Mouse (Mus musculus) thymus, adult 18-20 months (tissue): Measurements from ENCODE around the gene Rnaseh1.
A peak's percentile ranks its signal among the peaks of the same experiment; 100 is the strongest.

Source experiments
- DNase-seq, 2 experiments: peaks; one replicate each; pipeline ENCODE4 v3.0.0; 2022; ENCODE audit warnings: mixed read lengths in 2 of 2

Rnaseh1 gene

GRCm38 (mm10) chr12:28674038-28674720 lies 24.8 kb downstream of the Rnaseh1 start:
- no peak for DNase-seq

- peak; percentile 76 to 80 for DNase-seq
Measured at GRCm38 (mm10) chr12:28675121-28675924, 25.9 kb downstream of the Rnaseh1 start, which contains the start of gene Adi1. Gene Adi1, plus strand, starts transcription at chr12:28675231.

GRCm38 (mm10) chr12:28675925-28676209 lies 26.5 kb downstream of the Rnaseh1 start:
- no peak for DNase-seq

GRCm38 (mm10) chr12:28684674-28685073 lies 35.3 kb downstream of the Rnaseh1 start:
- no peak for DNase-seq

- DNase-seq: no peak
Measured at GRCm38 (mm10) chr12:28685771-28686170, 36.4 kb downstream of the Rnaseh1 start.

GRCm38 (mm10) chr12:28686199-28686879 lies 36.9 kb downstream of the Rnaseh1 start:
- DNase-seq: no peak

GRCm38 (mm10) chr12:28688996-28689395 lies 39.6 kb downstream of the Rnaseh1 start:
- DNase-seq: no peak

GRCm38 (mm10) chr12:28690730-28691129 lies 41.3 kb downstream of the Rnaseh1 start:
- DNase-seq: no peak

- DNase-seq: no peak
Measured at GRCm38 (mm10) chr12:28693738-28694137, 44.3 kb downstream of the Rnaseh1 start.

- DNase-seq: no peak
Measured at GRCm38 (mm10) chr12:28694231-28694630, 44.8 kb downstream of the Rnaseh1 start.

- no peak for DNase-seq
Measured at GRCm38 (mm10) chr12:28694776-28695175, 45.4 kb downstream of the Rnaseh1 start.

- no peak for DNase-seq
Measured at GRCm38 (mm10) chr12:28697821-28698595, 48.6 kb downstream of the Rnaseh1 start.

GRCm38 (mm10) chr12:28699086-28699485 lies 49.7 kb downstream of the Rnaseh1 start:
- DNase-seq: no peak

- no peak for DNase-seq
Measured at GRCm38 (mm10) chr12:28699656-28700055, 50.3 kb downstream of the Rnaseh1 start.

- DNase-seq: peak in 1 of 2 experiments; percentile 11
Measured at GRCm38 (mm10) chr12:28700101-28700511, 50.7 kb downstream of the Rnaseh1 start.

GRCm38 (mm10) chr12:28700561-28701025 lies 51.2 kb downstream of the Rnaseh1 start:
- no peak for DNase-seq

- DNase-seq: no peak
Measured at GRCm38 (mm10) chr12:28701302-28701701, 51.9 kb downstream of the Rnaseh1 start.

- no peak for DNase-seq
Measured at GRCm38 (mm10) chr12:28704381-28704780, 55.0 kb downstream of the Rnaseh1 start.

GRCm38 (mm10) chr12:28705204-28705603 lies 55.8 kb downstream of the Rnaseh1 start:
- no peak for DNase-seq

- DNase-seq: no peak
Measured at GRCm38 (mm10) chr12:28708154-28708553, 58.8 kb downstream of the Rnaseh1 start.
